Mouse (Mus musculus) heart, adult 2 months (tissue): ENCODE results near the gene Tufm.

Experiments used
- CTCF ChIP-seq: fragments of 200-600 bp; IDR thresholded peaks from 2 replicates; pipeline ENCODE4 v1.8.1; 2022; ENCODE audit warnings: antibody characterized with exemption, mild to moderate bottlenecking, moderate library complexity
- POLR2A ChIP-seq: fragments of 200-500 bp; IDR thresholded peaks from 2 replicates; pipeline ENCODE4 v1.6.1; 2011; ENCODE audit warnings: mild to moderate bottlenecking, low read depth, low read length, control low read depth; ENCODE audit not compliant: insufficient read depth

DNA sequence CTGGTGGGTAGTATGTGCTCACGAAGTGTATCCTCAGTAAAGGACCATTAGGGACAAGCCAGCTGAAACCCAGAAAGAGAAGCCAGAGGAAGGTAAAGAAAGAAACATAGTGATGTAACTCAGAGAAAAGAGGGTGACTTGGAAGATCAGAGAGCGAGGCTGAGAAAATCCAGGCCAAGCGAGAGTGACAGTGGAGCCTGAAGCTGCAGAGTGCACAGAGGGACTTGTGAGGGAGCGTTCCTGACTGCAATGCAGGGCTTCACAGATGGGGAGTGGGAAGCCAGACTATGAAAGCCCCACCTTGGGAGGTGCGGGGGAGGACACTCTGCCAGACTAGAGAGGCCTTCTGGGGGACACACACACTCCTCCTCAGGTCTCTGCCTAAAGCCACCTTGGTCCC is 28.9 kb upstream of the Tufm start:
- TF ChIP-seq CTCF = no peak
- TF ChIP-seq POLR2A = no peak
